8 mouse cellular contexts compared by ENCODE assay signal in the genomic region with DNA sequence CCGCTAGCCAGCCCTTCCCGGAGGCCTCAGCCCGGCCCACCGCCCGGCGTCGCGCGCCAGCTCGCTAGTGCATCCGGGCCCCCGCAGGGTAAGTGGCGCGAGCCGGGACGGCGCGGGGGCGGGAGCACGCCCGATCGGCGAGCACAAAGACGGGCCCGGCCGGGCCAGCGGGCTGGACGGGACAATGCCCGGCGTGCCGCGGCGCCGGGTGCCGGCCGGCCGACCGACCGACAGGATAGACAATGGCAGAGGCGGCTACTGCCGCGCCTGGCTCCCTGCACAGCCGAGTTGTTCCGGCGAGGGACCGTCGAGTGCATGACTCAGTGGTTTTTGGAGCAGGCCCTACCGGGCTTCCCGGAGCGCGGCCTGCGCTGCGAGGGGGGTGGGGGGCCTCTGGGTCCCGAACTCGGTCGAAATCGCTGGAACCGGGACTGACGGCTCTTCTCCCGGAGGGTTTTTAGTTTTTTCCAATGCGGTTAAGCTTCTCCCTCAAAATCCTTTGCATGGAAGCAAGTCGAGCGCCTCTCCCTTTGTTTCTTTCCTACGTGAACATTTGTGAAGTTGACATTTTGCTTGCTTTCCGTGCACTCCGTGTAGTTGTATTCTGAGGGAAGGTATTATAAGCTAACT. TPM values are rescaled to one million over a fixed set of nuclear protein-coding genes. Genes with fewer than 3 reads are reported as not detected.
DNase-seq lines count a peak whose midpoint lies in the region; ATAC-seq and TF ChIP-seq lines count a peak whose summit lies in the region.

No protein-coding gene starts in this region.

- no peak for TF ChIP-seq EP300 in liver, embryonic 14.5 days (IDR thresholded peaks at IDR 0.05; ENCODE audit: low read depth)

- H3K9me3 ChIP-seq in forebrain, embryonic 10.5 days: no peaks in the 10 kb centered on the region
- no peaks in the 10 kb centered on the region for H3K9me3 ChIP-seq in heart, embryonic 14.5 days (ENCODE audit: control insufficient read depth, low read length)
- H3K9me3 ChIP-seq in liver, embryonic 14.5 days (ENCODE audit: control insufficient read depth, low read length): no peaks in the 10 kb centered on the region
- H3K9me3 ChIP-seq in neural tube, embryonic 12.5 days: no peaks in the 10 kb centered on the region

- H3K27ac ChIP-seq in bone marrow, adult 2 months (ENCODE audit: control insufficient read depth, insufficient read depth, low read depth, low read length, poor library complexity): peak overlapping the region; percentile 100
- H3K27ac ChIP-seq in forebrain, embryonic 10.5 days: peak overlapping the region; percentile 99
- H3K27ac ChIP-seq in heart, embryonic 14.5 days (replicated peaks in 1 of 2; ENCODE audit: control insufficient read depth in 1 of 2, insufficient read depth in 1 of 2, low read depth in 2 of 2, low read length in 2 of 2): peak overlapping the region; percentile 97 to 100
- peak overlapping the region; percentile 84 for H3K27ac ChIP-seq in liver, embryonic 14.5 days
- peak overlapping the region; percentile 99 for H3K27ac ChIP-seq in neural tube, embryonic 12.5 days

- peak overlapping the region; percentile 85 for H3K4me2 ChIP-seq in heart, embryonic 14.5 days (ENCODE audit: low read length)
- peak overlapping the region; percentile 85 for H3K4me2 ChIP-seq in liver, embryonic 14.5 days (ENCODE audit: low read depth)
- peak overlapping the region; percentile 79 for H3K4me2 ChIP-seq in neural tube, embryonic 12.5 days (replicated peaks)

- peak overlapping the region; percentile 100 for H3K9ac ChIP-seq in heart, embryonic 14.5 days (ENCODE audit: low read length)
- H3K9ac ChIP-seq in liver, embryonic 14.5 days (replicated peaks): peak overlapping the region; percentile 97
- peak overlapping the region; percentile 100 for H3K9ac ChIP-seq in neural tube, embryonic 12.5 days

- TF ChIP-seq POLR2A in bone marrow, adult 2 months (IDR thresholded peaks at IDR 0.05; ENCODE audit: borderline replicate concordance, control insufficient read depth, low read depth, low read length): peak; percentile 51; the same call in 1 of the 2 replicates

- DNase-seq in CD4-positive, CD25-positive, alpha-beta regulatory T cell, adult 2 months (ENCODE audit: low read depth, low spot score): peak; percentile 70
- peak; percentile 64 for DNase-seq in forebrain, embryonic 10.5 days (ENCODE audit: extremely low spot score, low spot score)
- peak; percentile 84 for DNase-seq in kidney, postnatal 10 days
- DNase-seq in liver, embryonic 14.5 days (ENCODE audit: low read depth in 3 of 3, low spot score in 3 of 3): peak; percentile 67 to 69 (median 69)
- DNase-seq in testis, postnatal 10 days (ENCODE audit: low spot score): peak; percentile 81

- no peak for TF ChIP-seq CTCF in bone marrow, adult 2 months (IDR thresholded peaks at IDR 0.05; ENCODE audit: control insufficient read depth, insufficient read depth, low read length)
- TF ChIP-seq CTCF in liver, embryonic 14.5 days (IDR thresholded peaks at IDR 0.05; ENCODE audit: low read depth): no peak

- H3K4me3 ChIP-seq in bone marrow, adult 2 months (replicated peaks; ENCODE audit: control insufficient read depth, low read depth, low read length): peak overlapping the region; percentile 67
- H3K4me3 ChIP-seq in forebrain, embryonic 10.5 days: peak overlapping the region; percentile 90
- H3K4me3 ChIP-seq in heart, embryonic 14.5 days (ENCODE audit: control insufficient read depth in 1 of 2, insufficient read depth in 1 of 2, low read depth in 1 of 2, low read length in 2 of 2): peak overlapping the region; percentile 92 to 97
- H3K4me3 ChIP-seq in liver, embryonic 14.5 days (ENCODE audit: insufficient read depth in 1 of 2, low read depth in 2 of 2, low read length in 2 of 2): peak overlapping the region; percentile 90 to 91
- H3K4me3 ChIP-seq in neural tube, embryonic 12.5 days: peak overlapping the region; percentile 96

- H3K27me3 ChIP-seq in forebrain, embryonic 10.5 days (ENCODE audit: poor library complexity, severe bottlenecking): no peaks in the 10 kb centered on the region
- no peaks in the 10 kb centered on the region for H3K27me3 ChIP-seq in heart, embryonic 14.5 days (ENCODE audit: control insufficient read depth, insufficient read depth, low read length)
- no peaks in the 10 kb centered on the region for H3K27me3 ChIP-seq in liver, embryonic 14.5 days (ENCODE audit: control insufficient read depth, insufficient read depth, low read length)
- no peaks in the 10 kb centered on the region for H3K27me3 ChIP-seq in neural tube, embryonic 12.5 days (replicated peaks)

- peak; percentile 53 for ATAC-seq in heart, embryonic 14.5 days (ENCODE audit: insufficient number of reproducible peaks, insufficient read depth, low FRiP score, low read depth)
- peak; percentile 61 for ATAC-seq in liver, embryonic 14.5 days (ENCODE audit: insufficient read depth)
- peak; percentile 61 for ATAC-seq in neural tube, embryonic 12.5 days (ENCODE audit: low FRiP score, low read depth)

- H3K36me3 ChIP-seq in forebrain, embryonic 10.5 days (replicated peaks): peaks cover 16% of the 10 kb centered on the region
- peaks cover 16% of the 10 kb centered on the region for H3K36me3 ChIP-seq in heart, embryonic 14.5 days (ENCODE audit: control insufficient read depth, insufficient read depth, low read length)
- H3K36me3 ChIP-seq in liver, embryonic 14.5 days (replicated peaks; ENCODE audit: control insufficient read depth, insufficient read depth, low read depth): peaks cover 11% of the 10 kb centered on the region
- peaks cover 14% of the 10 kb centered on the region for H3K36me3 ChIP-seq in neural tube, embryonic 12.5 days

- WGBS in bone marrow, adult 2 months: under 1% methylated on average over 66 of the region's 66 CpGs
- WGBS in forebrain, embryonic 10.5 days: under 1% methylated on average over 66 of the region's 66 CpGs
- under 1% methylated on average over 64 of the region's 66 CpGs for WGBS in heart, embryonic 14.5 days
- 0% methylated on average over 65 of the region's 66 CpGs for WGBS in liver, embryonic 14.5 days (ENCODE audit: insufficient replicate concordance)
- under 1% methylated on average over 65 of the region's 66 CpGs for WGBS in neural tube, embryonic 12.5 days

- H3K4me1 ChIP-seq in bone marrow, adult 2 months (ENCODE audit: control insufficient read depth, insufficient read depth, low read length): no peaks in the 10 kb centered on the region; the same call in 1 of the 2 replicates
- H3K4me1 ChIP-seq in forebrain, embryonic 10.5 days: peaks cover 26% of the 10 kb centered on the region
- H3K4me1 ChIP-seq in heart, embryonic 14.5 days (ENCODE audit: control insufficient read depth in 2 of 2, insufficient read depth in 2 of 2, low read length in 2 of 2): peaks cover 0 to 12% of the 10 kb centered on the region in 2 experiments; a peak in 1 of 4 replicates
- H3K4me1 ChIP-seq in liver, embryonic 14.5 days (replicated peaks; ENCODE audit: control insufficient read depth in 2 of 2, insufficient read depth in 2 of 2, low read length in 1 of 2): peaks cover 0 to 5% of the 10 kb centered on the region in 2 experiments; a peak in 2 of 4 replicates
- H3K4me1 ChIP-seq in neural tube, embryonic 12.5 days: peaks cover 6% of the 10 kb centered on the region

RNA-seq across cellular contexts. Expression of a gene that starts 0.7 kb away (rescaled TPM):
- 27.9 and 45.9 TPM in 2 replicates for polyA plus RNA-seq in bone marrow, adult 2 months (2011; ENCODE audit: insufficient read depth, insufficient read length, low replicate concordance, missing spikeins)
- 78.8 and 85.0 TPM in 2 replicates for polyA plus RNA-seq in forebrain, embryonic 10.5 days (2016; fragmentation: Nextera tagmentation; extraction: Ambion mirVana)
- 125 and 129 TPM in 2 replicates for polyA plus RNA-seq in heart, embryonic 14.5 days (2014; fragmentation: Nextera tagmentation; extraction: Ambion mirVana)
- 7.3 and 16.5 TPM in 2 replicates for polyA plus RNA-seq in liver, embryonic 14.5 days (2012; rRNA removed)
- polyA plus RNA-seq in liver, embryonic 14.5 days (2014; fragmentation: Nextera tagmentation; extraction: Ambion mirVana): 36.4 and 37.4 TPM in 2 replicates
- 195 and 221 TPM in 2 replicates for polyA plus RNA-seq in neural tube, embryonic 12.5 days (2016; fragmentation: Nextera tagmentation; extraction: Ambion mirVana)

Comparison
In these comparisons a context has a peak if more than half of its experiments do, and no peak if none do; other contexts are left out.
1. Peak in every context shown above with its lines: DNase-seq, ATAC-seq, H3K4me3 ChIP-seq and H3K27ac ChIP-seq.